Mouse (Mus musculus) hindbrain, embryonic 16.5 days (tissue): Measurements from ENCODE around the gene Clic6. TPM values are rescaled to one million over a fixed set of nuclear protein-coding genes. Genes with fewer than 3 reads are reported as not detected.

Source experiments
- ATAC-seq: fragments of 200-750 bp; cut with Nextera tagmentation; 2 replicates; pipeline ENCODE4 v1.8.0; 2017; ENCODE audit warnings: moderate TSS enrichment, moderate library complexity
- H3K27ac ChIP-seq: fragments of 300-500 bp; sonication (generic); 2 replicates; pipeline ENCODE4 v1.5.1; 2014; ENCODE audit warnings: low read depth, mild to moderate bottlenecking, control low read depth, low read length, moderate library complexity
- H3K27me3 ChIP-seq: fragments of 300-500 bp; sonication (generic); replicated peaks from 2 replicates; pipeline ENCODE4 v1.6.1; 2014; ENCODE audit warnings: low read length; ENCODE audit not compliant: control insufficient read depth, insufficient read depth
- H3K36me3 ChIP-seq: fragments of 300-500 bp; sonication (generic); 2 replicates; pipeline ENCODE4 v1.6.1; 2014; ENCODE audit warnings: mild to moderate bottlenecking, low read length, moderate library complexity, mixed read lengths; ENCODE audit not compliant: control insufficient read depth, insufficient read depth
- H3K4me1 ChIP-seq: fragments of 300-500 bp; sonication (generic); 2 replicates; pipeline ENCODE4 v1.6.1; 2014; ENCODE audit warnings: low read depth, low read length; ENCODE audit not compliant: control insufficient read depth, insufficient read depth
- H3K4me2 ChIP-seq: fragments of 300-500 bp; sonication (generic); 2 replicates; pipeline ENCODE4 v1.6.1; 2014; ENCODE audit warnings: mild to moderate bottlenecking, low read length, control low read depth, moderate library complexity
- H3K4me3 ChIP-seq: fragments of 300-500 bp; sonication (generic); 2 replicates; pipeline ENCODE4 v1.5.1; 2014; ENCODE audit warnings: mild to moderate bottlenecking, low read length, control low read depth, moderate library complexity
- H3K9ac ChIP-seq: fragments of 300-500 bp; sonication (generic); 2 replicates; pipeline ENCODE4 v1.6.1; 2014; ENCODE audit warnings: low read depth, mild to moderate bottlenecking, control low read depth, low read length, moderate library complexity
- H3K9me3 ChIP-seq: fragments of 300-500 bp; sonication (generic); 2 replicates; pipeline ENCODE4 v1.6.1; 2014; ENCODE audit warnings: mild to moderate bottlenecking, low read length, moderate library complexity; ENCODE audit not compliant: control insufficient read depth
- WGBS: fragments of 180-500 bp; shearing (Covaris S2); extraction: QIAGEN DNeasy Blood & Tissue Kit; methylation state at CpG from one replicate; pipeline ENCODE4 v1.1.7; 2014; 5-methylcytosine and 5-hydroxymethylcytosine counted together
- polyA plus RNA-seq: library from polyadenylated mRNA; unstranded; fragments of >200 nt; fragmentation: Nextera tagmentation; extraction: Ambion mirVana; gene quantifications from 2 replicates; pipeline ENCODE4 v1.2.1, GENCODE M21; 2015

Clic6 gene
- polyA plus RNA-seq, 1 experiment from 2014 or later: 7.8 TPM

- no peak for ATAC-seq
- H3K9ac ChIP-seq: no peak overlapping the region
- 84% methylated on average over 17 of the region's 17 CpGs for WGBS
Measured at GRCm38 (mm10) chr16:92451516-92452072, 33.9 kb upstream of the Clic6 start.

DNA sequence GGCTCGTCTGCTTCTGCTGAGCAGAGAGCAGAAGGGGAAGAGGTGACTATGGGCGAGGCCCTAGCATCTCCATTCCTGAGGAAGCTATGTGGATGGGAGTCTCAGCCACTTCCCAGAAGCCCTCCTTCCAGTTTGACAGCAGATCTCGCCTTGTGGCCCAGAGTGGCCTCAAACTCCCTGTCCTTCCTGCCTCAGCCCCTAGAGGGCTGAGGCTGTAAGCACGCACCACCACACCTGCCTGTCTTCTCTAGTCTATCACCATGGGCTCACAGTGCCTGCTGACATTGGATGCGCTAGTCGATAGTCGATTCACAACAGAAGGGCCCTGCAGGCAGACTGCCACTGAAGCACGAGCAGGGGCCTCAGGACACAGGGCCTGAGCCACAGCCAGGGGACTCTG lies 32.9 kb upstream of the Clic6 start:
- Histone ChIP-seq H3K9ac (no peak overlapping the region), H3K27me3 (no peaks in the 10 kb centered on the region), H3K36me3 (peaks cover 2% of the 10 kb centered on the region; the same call in 1 of the 2 replicates), H3K9me3 (no peaks in the 10 kb centered on the region), H3K4me2 (no peak overlapping the region), H3K4me1 (no peaks in the 10 kb centered on the region), H3K4me3 (no peak overlapping the region), H3K27ac (no peak overlapping the region)
- ATAC-seq: no peak
- whole genome bisulfite sequencing: 71% methylated on average over 8 of the region's 8 CpGs

More at GRCm38 (mm10) chr16:92451516-92452072, 33.9 kb upstream of the Clic6 start:
- Histone ChIP-seq H3K9me3 (no peaks in the 10 kb centered on the region), H3K27ac (no peak overlapping the region), H3K36me3 (peaks cover 2% of the 10 kb centered on the region; the same call in 1 of the 2 replicates), H3K27me3 (no peaks in the 10 kb centered on the region), H3K4me3 (no peak overlapping the region), H3K4me1 (no peaks in the 10 kb centered on the region), H3K4me2 (no peak overlapping the region)

- Histone ChIP-seq H3K9ac (no peak overlapping the region), H3K36me3 (peaks cover 2% of the 10 kb centered on the region; the same call in 1 of the 2 replicates), H3K4me1 (no peaks in the 10 kb centered on the region), H3K4me2 (no peak overlapping the region), H3K27ac (no peak overlapping the region), H3K9me3 (no peaks in the 10 kb centered on the region), H3K27me3 (no peaks in the 10 kb centered on the region), H3K4me3 (no peak overlapping the region)
- WGBS: 92% methylated on average over 7 of the region's 7 CpGs
- ATAC-seq: no peak
Measured at GRCm38 (mm10) chr16:92454002-92454401, 31.5 kb upstream of the Clic6 start.

DNA sequence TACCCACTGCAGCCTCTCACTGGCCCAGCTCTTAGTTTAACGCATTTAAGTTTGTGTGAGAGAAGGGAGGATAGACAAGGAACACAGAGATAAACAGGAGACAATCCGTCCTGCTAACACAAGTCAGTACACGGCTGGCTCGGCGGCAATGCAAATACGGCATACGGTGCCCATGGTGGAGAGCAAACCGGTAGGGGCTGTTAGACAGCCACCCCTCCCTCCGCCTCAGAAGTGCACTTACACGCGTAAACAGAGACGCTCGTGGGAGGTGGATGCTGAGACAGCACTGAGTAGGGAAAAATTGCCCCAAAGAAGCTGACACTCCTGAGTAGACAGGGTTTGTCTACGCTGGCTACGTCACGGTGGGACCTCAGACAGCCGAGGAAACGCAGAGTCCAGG lies 31.0 kb upstream of the Clic6 start:
- WGBS: 92% methylated on average over 18 of the region's 18 CpGs

GRCm38 (mm10) chr16:92455488-92455887 lies 30.0 kb upstream of the Clic6 start:
- Histone ChIP-seq H3K36me3 (peaks cover 2% of the 10 kb centered on the region; the same call in 1 of the 2 replicates), H3K4me2 (no peak overlapping the region), H3K4me3 (no peak overlapping the region), H3K9ac (no peak overlapping the region), H3K27ac (no peak overlapping the region), H3K9me3 (no peaks in the 10 kb centered on the region), H3K27me3 (no peaks in the 10 kb centered on the region), H3K4me1 (no peaks in the 10 kb centered on the region)
- ATAC-seq: no peak
- 59% methylated on average over 8 of the region's 8 CpGs for WGBS

More for the DNA sequence above, 31.0 kb upstream of the Clic6 start:
- H3K27me3 ChIP-seq: no peaks in the 10 kb centered on the region
- H3K36me3 ChIP-seq: peaks cover 2% of the 10 kb centered on the region; the same call in 1 of the 2 replicates
- H3K27ac ChIP-seq: no peak overlapping the region
- no peak overlapping the region for H3K4me2 ChIP-seq
- H3K9ac ChIP-seq: no peak overlapping the region
- no peaks in the 10 kb centered on the region for H3K9me3 ChIP-seq
- H3K4me3 ChIP-seq: no peak overlapping the region
- no peak for ATAC-seq
- H3K4me1 ChIP-seq: no peaks in the 10 kb centered on the region

DNA sequence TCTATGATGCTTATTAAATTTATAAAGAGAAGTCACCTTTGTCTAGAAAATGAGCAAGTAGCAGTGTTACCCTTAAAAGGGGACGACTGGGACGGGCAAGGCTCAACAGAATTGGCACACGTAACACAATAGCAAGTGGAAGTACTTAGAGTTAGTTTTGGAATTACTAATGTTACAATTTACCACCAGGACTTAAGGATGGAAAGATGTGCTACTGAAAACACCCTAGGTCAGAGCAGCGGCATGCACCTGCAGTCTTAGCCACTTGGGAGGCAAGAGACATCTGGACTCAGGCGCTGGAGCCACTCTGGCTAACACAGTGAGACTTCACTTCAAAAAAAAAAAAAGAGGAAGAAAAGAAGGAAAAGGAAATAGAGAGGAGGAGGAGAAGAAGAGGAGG lies 29.6 kb upstream of the Clic6 start:
- ATAC-seq: no peak
- Histone ChIP-seq H3K9me3 (no peaks in the 10 kb centered on the region), H3K9ac (no peak overlapping the region), H3K27ac (no peak overlapping the region), H3K27me3 (no peaks in the 10 kb centered on the region), H3K4me3 (no peak overlapping the region), H3K4me2 (no peak overlapping the region), H3K4me1 (no peaks in the 10 kb centered on the region), H3K36me3 (no peaks in the 10 kb centered on the region)
- 93% methylated on average over 5 of the region's 5 CpGs for WGBS

GRCm38 (mm10) chr16:92457594-92457993 lies 27.9 kb upstream of the Clic6 start:
- 25% methylated on average over 7 of the region's 7 CpGs for WGBS
- ATAC-seq: peak; percentile 41
- H3K4me1 ChIP-seq: no peaks in the 10 kb centered on the region
- no peaks in the 10 kb centered on the region for H3K36me3 ChIP-seq
- no peak overlapping the region for H3K4me2 ChIP-seq
- no peak overlapping the region for H3K9ac ChIP-seq
- H3K4me3 ChIP-seq: no peak overlapping the region
- H3K27ac ChIP-seq: no peak overlapping the region
- H3K9me3 ChIP-seq: no peaks in the 10 kb centered on the region
- no peaks in the 10 kb centered on the region for H3K27me3 ChIP-seq

DNA sequence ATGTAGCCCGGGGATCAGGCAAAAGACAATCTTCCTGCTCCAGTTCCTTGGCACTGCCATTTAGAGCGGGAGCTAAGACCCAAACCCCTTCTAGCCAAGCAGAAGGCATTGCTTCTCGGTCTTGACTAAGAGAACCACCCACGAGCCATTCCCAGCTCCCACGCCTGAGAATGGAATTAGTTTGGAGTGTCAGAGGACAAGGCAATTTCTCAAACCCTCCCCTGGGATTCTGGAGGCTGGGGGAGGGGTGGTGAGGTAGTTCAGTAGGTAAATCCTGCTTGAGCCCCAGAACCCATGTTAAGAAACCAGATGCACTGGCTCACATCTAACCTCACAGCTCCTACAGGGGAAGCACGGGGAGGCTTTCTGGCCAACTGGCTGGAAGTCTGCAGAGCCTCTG lies 24.1 kb upstream of the Clic6 start:
- Histone ChIP-seq H3K27ac (no peak overlapping the region), H3K9ac (no peak overlapping the region), H3K9me3 (no peaks in the 10 kb centered on the region), H3K4me1 (peaks cover 25% of the 10 kb centered on the region), H3K36me3 (no peaks in the 10 kb centered on the region), H3K4me3 (no peak overlapping the region), H3K27me3 (no peaks in the 10 kb centered on the region), H3K4me2 (no peak overlapping the region)
- 74% methylated on average over 6 of the region's 6 CpGs for whole genome bisulfite sequencing
- ATAC-seq: no peak

DNA sequence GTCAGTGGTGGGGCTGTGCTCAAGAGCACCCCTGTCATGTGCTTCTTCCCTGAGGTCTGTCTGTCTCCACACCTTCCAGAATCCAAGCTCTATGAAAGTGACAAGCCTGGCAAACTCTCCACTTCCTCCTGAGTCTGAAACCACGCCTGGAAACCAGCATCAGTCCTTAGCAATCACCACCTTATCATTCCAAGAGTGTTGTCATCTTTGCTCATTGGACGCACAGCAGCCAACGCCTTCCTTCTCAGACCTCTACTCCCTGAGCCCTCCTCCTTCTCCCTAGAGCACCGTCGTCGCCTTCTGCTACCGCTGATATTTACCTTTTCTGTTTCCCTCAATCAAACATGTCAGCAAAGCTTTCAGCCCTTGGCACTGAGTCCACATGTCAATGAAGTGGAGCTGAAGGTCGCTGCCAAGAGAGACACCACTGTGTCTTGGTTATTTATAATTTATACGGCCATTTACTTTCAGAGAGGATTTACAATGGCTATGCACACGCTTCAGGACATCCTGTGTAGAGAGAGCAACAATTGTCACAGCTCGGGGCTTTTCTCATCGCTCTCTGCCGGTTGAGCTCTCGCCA lies 21.1 kb upstream of the Clic6 start:
- no peaks in the 10 kb centered on the region for H3K36me3 ChIP-seq
- H3K9me3 ChIP-seq: no peaks in the 10 kb centered on the region
- peak overlapping the region; percentile 90 for H3K9ac ChIP-seq
- peaks cover 25% of the 10 kb centered on the region for H3K4me1 ChIP-seq
- H3K4me2 ChIP-seq: peak overlapping the region; percentile 65
- H3K27ac ChIP-seq: 0 out of 2 replicates have a peak overlapping the region, but pooled peaks have one; percentile 19
- WGBS: 18% methylated on average over 14 of the region's 14 CpGs
- peak overlapping the region; percentile 93 for H3K4me3 ChIP-seq
- ATAC-seq: no peak
- H3K27me3 ChIP-seq: no peaks in the 10 kb centered on the region
